Mouse (Mus musculus) left cerebral cortex, adult 2 months (tissue): ENCODE data around the gene Sncb. TPM values are rescaled to one million over a fixed set of nuclear protein-coding genes. Genes with fewer than 3 reads are reported as not detected.

Experiments used
- DNase-seq, 2 experiments: peaks; one replicate each; pipeline ENCODE4 v3.0.0; 2021 to 2022; ENCODE audit warnings: low spot score in 2 of 2, mixed read lengths in 1 of 2; ENCODE audit errors: extremely low spot score in 1 of 2
- H3K27ac ChIP-seq: fragments of 200-600 bp; 2 replicates; pipeline ENCODE4 v1.8.1; 2022
- H3K4me3 ChIP-seq: fragments of 200-600 bp; 2 replicates; pipeline ENCODE4 v1.8.1; 2022
- CTCF ChIP-seq: fragments of 200-600 bp; IDR thresholded peaks from 2 replicates; pipeline ENCODE4 v1.8.1; 2022; ENCODE audit warnings: antibody characterized with exemption, mild to moderate bottlenecking, moderate library complexity
- intact Hi-C: fragments of 180-260 bp; cut with DNase I; formaldehyde crosslinking; loops from one replicate; pipeline ENCODE4 v1.15.1; 2025
- long read RNA-seq, 2 experiments: library from polyadenylated mRNA; stranded (forward); transcript quantifications; one replicate each; pipeline ENCODE4 v2.0.0; 2021; ENCODE audit warnings: borderline mapping rate in 2 of 2
- total RNA-seq, 2 experiments: library from RNA; stranded (reverse); gene quantifications; 2 replicates each; pipeline ENCODE4 v1.2.3; 2021

The Sncb gene
- total RNA-seq = 100 to 1,000 TPM; 869 to 881 TPM
- long read RNA-seq, experiment 1, transcript Sncb-201 (6 exons, 1,351 nt) = major isoform, 231 of 267 reads
- long read RNA-seq, experiment 1, partial matches to known transcripts = 9 of 267 reads
- long read RNA-seq, experiment 1, other reads (novel, unspliced or antisense) = 23 of 267 reads
- long read RNA-seq, experiment 2, transcript Sncb-201 (6 exons, 1,351 nt) = major isoform, 174 of 211 reads
- long read RNA-seq, experiment 2, partial matches to known transcripts = 11 of 211 reads
- long read RNA-seq, experiment 2, other reads (novel, unspliced or antisense) = 21 of 211 reads

DNA sequence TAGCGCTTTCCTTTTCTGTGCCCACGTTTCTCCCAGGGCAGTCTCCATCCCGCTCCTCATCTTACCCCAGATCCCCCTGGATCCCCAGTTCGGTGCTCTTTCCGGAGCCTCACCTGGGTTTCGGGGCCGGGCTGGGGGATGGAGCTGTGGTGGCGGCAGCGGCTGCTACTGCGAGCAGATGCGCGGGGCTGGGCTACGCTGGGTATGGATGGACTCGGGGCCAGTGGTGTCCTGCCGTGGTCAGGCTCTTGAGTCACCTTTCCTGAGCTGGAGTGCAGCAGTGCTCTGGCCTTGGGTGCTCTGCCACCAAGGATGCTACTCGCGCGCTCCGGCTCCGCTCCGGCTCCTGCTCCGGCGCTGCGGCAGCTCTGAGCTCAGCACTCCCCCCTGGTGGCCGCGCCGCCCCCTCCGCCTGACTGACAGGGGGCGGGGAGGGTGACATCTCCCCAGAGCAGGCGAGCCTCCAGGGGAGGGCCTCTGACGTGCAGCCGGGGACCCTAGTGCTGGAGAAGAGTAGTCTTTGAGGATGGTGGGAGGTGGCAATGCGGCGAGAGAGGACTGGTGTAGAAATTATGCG, at the start of gene Sncb:
Gene Sncb (minus strand): TSS at position 404 of the 577 bp plus-strand sequence.
- intact Hi-C loops = loop anchor here (1.0 kb wide), 1 partner anchor 15 kb away; no protein-coding TSS in a partner anchor
- Histone ChIP-seq H3K4me3 (peak within 1 kb of the TSS; percentile 83), H3K27ac (peak within 1 kb of the TSS; percentile 97)
- peak; percentile 86 for TF ChIP-seq CTCF
- DNase-seq = peak; percentile 88 to 91

DNA sequence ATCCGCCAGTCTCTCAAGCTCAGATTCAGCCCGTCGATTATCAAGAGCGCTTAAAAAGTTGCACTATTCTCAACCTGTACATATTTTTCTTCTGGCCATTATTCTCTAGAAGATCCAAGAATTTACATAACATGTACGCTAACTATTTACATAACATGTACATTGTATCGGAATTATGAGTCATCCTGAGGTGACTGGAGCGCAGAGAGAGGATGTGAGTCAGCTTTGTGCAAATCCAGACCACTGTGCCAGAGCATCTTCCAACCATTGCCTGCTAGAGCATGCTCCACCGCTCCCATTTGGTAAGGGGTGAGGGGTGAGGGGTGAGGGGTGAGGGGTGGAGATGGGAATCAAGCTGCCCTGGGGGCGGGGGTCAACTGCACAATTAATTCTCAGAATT, 47.0 kb upstream of the Sncb start:
- TF ChIP-seq CTCF = no peak
- intact Hi-C loops = no loop called here
- no peak for DNase-seq
- H3K4me3 ChIP-seq = no peak overlapping the region
- H3K27ac ChIP-seq = no peak overlapping the region

DNA sequence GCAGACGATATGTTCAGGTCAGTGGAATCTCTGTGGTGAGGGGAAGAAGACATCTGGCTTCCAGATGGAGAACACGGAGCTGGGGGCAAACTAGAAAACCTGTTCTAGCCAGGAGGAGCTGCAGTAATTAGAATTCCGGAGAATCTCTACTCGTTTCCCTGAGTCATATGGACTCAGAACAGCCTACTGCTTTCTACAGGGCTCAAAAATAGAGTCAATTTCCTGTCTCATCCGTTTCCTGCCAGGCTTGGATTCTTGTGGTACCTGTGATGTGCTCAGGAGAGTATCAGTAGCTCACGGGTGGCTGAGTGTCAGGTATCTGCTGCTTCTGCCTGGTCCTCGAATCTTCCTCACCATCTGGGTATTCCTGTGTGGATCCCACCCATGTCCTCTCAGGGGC, 45.1 kb upstream of the Sncb start:
- DNase-seq = peak in 1 of 2 experiments; percentile 41
- intact Hi-C loops = loop anchor here (2.0 kb wide), 1 partner anchor 75 kb away; no protein-coding TSS in a partner anchor
- peak overlapping the region; percentile 77 for H3K27ac ChIP-seq
- no peak overlapping the region for H3K4me3 ChIP-seq
- no peak for TF ChIP-seq CTCF

DNA sequence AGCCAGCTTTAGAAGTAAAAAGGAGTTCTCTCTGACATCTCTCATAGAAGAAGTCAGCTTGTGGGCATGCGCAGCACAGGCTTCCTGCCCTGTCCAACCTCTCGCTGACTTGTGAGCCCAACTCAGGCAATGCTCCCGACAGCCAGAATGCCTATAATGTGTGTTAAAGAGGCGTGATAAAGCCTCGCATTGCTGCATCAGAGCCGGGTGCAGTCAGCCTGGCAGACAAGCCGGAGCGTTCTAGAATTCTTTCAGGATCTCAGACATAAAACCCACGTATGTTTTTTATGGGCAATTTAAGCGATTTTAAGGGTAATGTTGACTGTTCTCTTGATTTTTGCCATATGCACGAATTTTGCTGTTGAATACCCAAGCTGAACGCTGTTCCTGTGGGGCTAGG, 41.7 kb upstream of the Sncb start:
- intact Hi-C loops = loop anchor here (2.0 kb wide), 2 partner anchors 71 to 143 kb away; no protein-coding TSS in a partner anchor
- DNase-seq = no peak
- no peak overlapping the region for H3K4me3 ChIP-seq
- no peak for TF ChIP-seq CTCF
- peak overlapping the region; percentile 12; the same call in 1 of the 2 replicates for H3K27ac ChIP-seq

DNA sequence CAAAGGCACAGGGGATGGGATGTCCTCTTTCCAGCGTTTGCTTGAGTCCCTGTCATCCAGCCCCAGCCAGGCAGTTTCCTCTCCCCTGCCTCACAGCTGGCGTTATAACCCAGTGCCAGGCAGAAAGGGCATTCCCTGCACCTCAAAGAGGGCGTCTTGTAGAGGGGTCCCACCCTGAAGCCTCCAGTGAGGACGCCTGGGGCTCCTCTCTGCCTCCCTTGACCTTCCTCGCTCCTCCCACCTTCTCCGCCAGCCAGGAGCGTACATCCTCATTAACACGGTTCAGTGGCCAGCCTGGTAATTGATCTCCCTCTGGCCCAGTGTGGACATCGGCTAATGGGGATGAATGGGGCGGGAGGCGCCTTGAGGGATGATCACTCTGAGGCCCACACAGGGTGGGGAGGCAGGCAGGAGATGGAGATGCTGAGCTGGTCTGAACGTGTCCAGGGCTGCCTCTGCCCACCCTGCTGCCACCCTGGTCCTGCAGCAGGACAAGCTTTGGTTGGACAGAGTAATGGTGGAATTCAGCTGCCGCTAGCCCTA, 40.1 kb upstream of the Sncb start:
- no peak overlapping the region for H3K27ac ChIP-seq
- no peak overlapping the region for H3K4me3 ChIP-seq
- intact Hi-C loops = no loop called here
- no peak for DNase-seq
- no peak for TF ChIP-seq CTCF

DNA sequence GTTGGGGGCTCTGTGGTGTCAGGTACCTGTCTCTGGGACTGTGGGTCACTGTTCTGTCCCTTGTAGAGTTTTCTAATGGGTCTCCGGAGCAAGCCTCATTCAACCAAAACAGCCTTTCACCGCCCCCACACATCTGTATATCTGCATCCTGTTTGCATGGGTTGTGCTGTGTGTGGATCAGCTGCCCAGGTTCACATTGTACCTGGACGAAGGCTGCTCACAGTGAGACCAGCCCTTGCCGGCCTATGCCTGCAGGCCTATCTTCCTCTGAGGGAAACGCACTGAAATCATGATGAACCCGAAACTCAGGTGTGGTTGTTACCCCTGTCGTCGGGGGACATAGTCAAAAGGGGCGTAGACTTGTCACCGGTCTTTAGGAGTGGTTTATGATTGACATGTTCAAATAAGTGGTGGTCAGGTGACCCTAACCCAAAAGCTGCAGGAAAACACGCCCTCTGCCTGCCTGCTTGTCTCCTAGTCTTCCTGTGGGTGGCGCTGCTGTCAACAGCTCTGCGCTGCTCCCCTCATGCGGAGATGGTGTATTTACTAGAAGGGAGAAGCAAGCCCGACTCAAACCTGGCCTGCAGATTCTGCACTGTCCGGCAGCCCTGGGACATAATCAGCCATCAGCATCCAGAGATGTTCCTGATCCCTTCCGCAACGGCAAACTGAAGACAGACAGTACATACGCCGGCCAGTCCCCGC, 38.9 kb upstream of the Sncb start:
- intact Hi-C loops = no loop called here
- TF ChIP-seq CTCF = peak; percentile 72
- H3K27ac ChIP-seq = no peak overlapping the region
- no peak overlapping the region for H3K4me3 ChIP-seq
- DNase-seq = peak; percentile 39 to 49

DNA sequence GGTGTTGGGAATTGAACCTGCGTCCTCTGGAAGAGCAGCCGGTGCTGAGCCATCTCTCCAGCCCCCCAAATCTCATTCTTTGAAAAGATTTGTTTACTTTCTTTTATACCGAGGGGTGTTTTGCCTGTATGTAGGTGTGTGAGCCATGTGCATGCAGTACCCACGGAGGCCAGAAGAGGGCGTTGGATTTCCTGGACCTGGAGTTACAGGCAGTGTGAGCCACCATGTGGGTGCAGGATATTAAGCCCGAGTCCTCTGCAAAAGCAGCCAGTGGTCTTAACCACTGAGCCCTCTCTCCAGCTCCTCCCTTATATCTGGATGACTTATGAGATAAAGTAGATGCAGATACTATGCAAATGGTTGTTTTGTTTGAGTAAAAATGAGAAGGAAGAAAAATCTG, 36.6 kb upstream of the Sncb start:
- Histone ChIP-seq H3K4me3 (no peak overlapping the region), H3K27ac (no peak overlapping the region)
- peak; percentile 41 for TF ChIP-seq CTCF
- no peak for DNase-seq
- intact Hi-C loops = no loop called here

DNA sequence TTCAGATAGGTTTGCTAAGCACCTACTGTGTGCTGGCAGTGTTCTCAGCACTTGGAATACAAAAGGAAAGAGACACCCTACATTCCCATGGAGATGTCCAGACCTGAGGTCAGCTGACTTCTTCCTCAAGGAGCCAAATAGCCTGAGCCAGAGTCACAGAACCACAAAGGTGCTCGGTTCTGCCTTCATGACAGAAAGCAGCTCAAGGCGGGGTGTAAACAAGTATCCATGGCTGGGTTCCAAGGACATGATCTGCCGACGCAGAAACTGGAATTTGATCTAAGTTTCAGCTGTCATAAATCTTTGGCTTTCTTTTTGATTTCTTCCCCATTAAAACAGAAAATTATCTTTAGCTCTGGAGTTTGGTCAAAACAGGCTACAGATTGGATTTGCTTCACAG, 33.8 kb upstream of the Sncb start:
- DNase-seq = no peak
- H3K4me3 ChIP-seq = no peak overlapping the region
- intact Hi-C loops = no loop called here
- TF ChIP-seq CTCF = no peak
- no peak overlapping the region for H3K27ac ChIP-seq

DNA sequence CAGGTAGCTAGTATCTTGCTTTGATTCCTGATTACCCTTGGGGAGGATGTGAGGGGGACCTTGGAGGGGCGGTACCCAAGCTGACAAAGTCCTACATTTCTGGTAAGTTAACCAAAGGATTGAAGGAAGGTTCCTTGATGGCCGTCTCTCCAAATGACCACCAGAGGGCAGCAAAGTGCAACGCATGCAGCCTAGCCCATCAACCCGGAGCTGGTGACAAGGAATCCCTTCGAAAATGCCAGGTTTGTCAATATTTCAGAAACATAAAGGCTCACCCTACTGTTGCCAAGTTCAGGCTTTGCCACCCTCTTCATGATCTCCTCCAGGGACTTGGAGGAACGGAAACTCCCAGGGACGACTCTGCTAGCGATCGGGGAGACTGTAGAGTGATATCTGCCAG, 33.3 kb upstream of the Sncb start:
- Histone ChIP-seq H3K27ac (no peak overlapping the region), H3K4me3 (no peak overlapping the region)
- peak; percentile 96 for TF ChIP-seq CTCF
- peak; percentile 79 to 80 for DNase-seq
- intact Hi-C loops = loop anchor here (1.0 to 5.0 kb wide), 4 partner anchors 149 to 379 kb away; partner anchors contain the start of gene Unc5a

DNA sequence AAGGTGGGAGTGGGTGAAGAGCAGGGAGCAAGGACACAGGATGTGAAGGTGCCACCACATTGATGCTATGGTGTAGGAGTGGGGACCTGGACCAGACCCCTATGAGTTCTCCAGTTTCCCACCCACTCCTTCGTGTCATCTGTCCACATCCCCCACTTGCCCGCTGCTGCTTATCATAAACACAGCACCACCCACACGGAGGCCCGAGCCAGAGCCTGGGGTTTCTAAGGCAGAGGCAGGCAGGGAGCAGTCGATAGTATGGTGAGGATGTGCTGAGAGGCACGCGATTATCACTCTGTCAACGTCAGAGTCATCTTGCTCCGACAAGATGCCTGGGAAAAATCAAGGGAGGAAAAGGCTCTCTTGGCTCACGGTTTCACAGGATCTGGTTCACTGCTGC, 32.3 kb upstream of the Sncb start:
- H3K4me3 ChIP-seq = no peak overlapping the region

DNA sequence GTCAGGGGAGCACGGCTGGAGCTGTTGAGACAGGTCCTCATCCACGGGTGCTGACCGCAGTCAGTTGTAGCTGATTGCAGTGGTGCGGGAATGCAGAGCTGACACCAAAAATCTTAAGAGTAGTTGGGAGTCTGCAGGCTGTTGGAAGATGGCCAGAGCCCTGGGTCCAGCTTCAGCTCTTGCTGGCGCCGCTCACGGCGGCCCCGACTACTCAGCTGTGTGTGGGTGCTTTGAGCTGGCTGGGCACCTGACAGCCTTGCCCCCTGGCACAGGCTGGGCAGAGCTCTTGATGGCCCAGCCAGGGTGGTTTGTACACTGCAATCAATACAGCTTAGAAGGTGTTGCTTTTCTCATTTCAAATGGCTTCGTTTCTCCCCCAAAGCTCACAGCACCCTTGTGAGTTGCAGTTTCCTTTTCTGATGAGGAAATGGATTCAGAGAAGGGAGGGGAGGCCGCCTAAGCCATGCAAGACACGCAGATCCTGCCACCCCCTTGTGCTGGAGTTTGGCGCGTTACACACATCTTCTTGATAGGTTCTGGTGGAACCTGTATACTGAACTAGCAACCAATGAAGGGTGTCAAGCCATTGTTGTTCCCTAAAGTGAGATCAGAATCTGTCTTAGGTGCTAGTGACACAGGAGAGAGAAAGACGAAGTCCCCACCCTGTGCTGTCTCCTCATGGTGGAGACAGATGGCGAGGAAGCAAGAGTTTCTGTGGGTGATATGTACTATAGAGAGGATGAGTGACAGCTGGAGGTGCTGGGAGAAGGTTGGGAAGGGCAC, 31.7 kb upstream of the Sncb start:
- no peak for TF ChIP-seq CTCF
- Histone ChIP-seq H3K4me3 (no peak overlapping the region), H3K27ac (peak overlapping the region; percentile 84)
- peak in 1 of 2 experiments; percentile 50 for DNase-seq
- intact Hi-C loops = loop anchor here (2.0 to 5.0 kb wide), 4 partner anchors 81 to 381 kb away; partner anchors contain the start of gene Unc5a

More for the DNA sequence above, 32.3 kb upstream of the Sncb start:
- TF ChIP-seq CTCF = no peak
- intact Hi-C loops = loop anchor here (1.0 to 5.0 kb wide), 4 partner anchors 150 to 380 kb away; partner anchors contain the start of gene Unc5a
- H3K27ac ChIP-seq = peak overlapping the region; percentile 84
- DNase-seq = peak; percentile 62 to 72
